Mouse (Mus musculus): Measurements from ENCODE around the gene Kif26a.
A peak's percentile ranks its signal among the peaks of the same experiment; 100 is the strongest.

Gene Kif26a

GRCm38 (mm10) chr12:112145875-112146651 is at the start of gene Kif26a:
TSS of gene Kif26a (plus strand) at chr12:112146208.
- DNase-seq (ENCODE audit: low read depth, low spot score) = peak; percentile 55

- no peak for DNase-seq (ENCODE audit: low read depth, low spot score)
These were observed 49.3 kb upstream of the Kif26a start for GRCm38 (mm10) chr12:112096733-112097117.

- DNase-seq (ENCODE audit: low read depth, low spot score) = no peak
These were observed 45.9 kb upstream of the Kif26a start for GRCm38 (mm10) chr12:112100106-112100505.

GRCm38 (mm10) chr12:112101045-112101444 is 45.0 kb upstream of the Kif26a start:
- no peak for DNase-seq (ENCODE audit: low read depth, low spot score)

GRCm38 (mm10) chr12:112103179-112103578 is 42.8 kb upstream of the Kif26a start:
- DNase-seq (ENCODE audit: low read depth, low spot score) = no peak

- DNase-seq (ENCODE audit: low read depth, low spot score) = no peak
These were observed 41.1 kb upstream of the Kif26a start for GRCm38 (mm10) chr12:112104890-112105289.

- no peak for DNase-seq (ENCODE audit: low read depth, low spot score)
These were observed 39.5 kb upstream of the Kif26a start, which contains the start of gene Aspg for GRCm38 (mm10) chr12:112106541-112106971. TSS of gene Aspg (plus strand) at chr12:112106679.

- no peak for DNase-seq (ENCODE audit: low read depth, low spot score)
These were observed 38.3 kb upstream of the Kif26a start for GRCm38 (mm10) chr12:112107685-112108084.

- no peak for DNase-seq (ENCODE audit: low read depth, low spot score)
These were observed 37.1 kb upstream of the Kif26a start for GRCm38 (mm10) chr12:112108696-112109445.

GRCm38 (mm10) chr12:112109701-112110100 is 36.3 kb upstream of the Kif26a start:
- no peak for DNase-seq (ENCODE audit: low read depth, low spot score)

- no peak for DNase-seq (ENCODE audit: low read depth, low spot score)
These were observed 34.7 kb upstream of the Kif26a start for GRCm38 (mm10) chr12:112111323-112111722.

- no peak for DNase-seq (ENCODE audit: low read depth, low spot score)
These were observed 33.8 kb upstream of the Kif26a start for GRCm38 (mm10) chr12:112112235-112112634.

- DNase-seq (ENCODE audit: low read depth, low spot score) = no peak
These were observed 33.2 kb upstream of the Kif26a start for GRCm38 (mm10) chr12:112112686-112113396.

- DNase-seq (ENCODE audit: low read depth, low spot score) = peak; percentile 57
These were observed 32.3 kb upstream of the Kif26a start for GRCm38 (mm10) chr12:112113710-112114109.

GRCm38 (mm10) chr12:112117006-112117405 is 29.0 kb upstream of the Kif26a start:
- no peak for DNase-seq (ENCODE audit: low read depth, low spot score)

GRCm38 (mm10) chr12:112117649-112118048 is 28.4 kb upstream of the Kif26a start:
- no peak for DNase-seq (ENCODE audit: low read depth, low spot score)

GRCm38 (mm10) chr12:112121188-112121587 is 24.8 kb upstream of the Kif26a start:
- DNase-seq (ENCODE audit: low read depth, low spot score) = no peak

GRCm38 (mm10) chr12:112125903-112126302 is 20.1 kb upstream of the Kif26a start:
- DNase-seq (ENCODE audit: low read depth, low spot score) = no peak

- no peak for DNase-seq (ENCODE audit: low read depth, low spot score)
These were observed 18.9 kb upstream of the Kif26a start for GRCm38 (mm10) chr12:112126931-112127635.

GRCm38 (mm10) chr12:112128526-112128925 is 17.5 kb upstream of the Kif26a start:
- DNase-seq (ENCODE audit: low read depth, low spot score) = no peak

- DNase-seq (ENCODE audit: low read depth, low spot score) = no peak
These were observed 16.6 kb upstream of the Kif26a start for GRCm38 (mm10) chr12:112129300-112129856.
